Mouse (Mus musculus) stomach, embryonic 16.5 days (tissue): ENCODE measurements around the gene Slc30a9. TPM values are rescaled to one million over a fixed set of nuclear protein-coding genes. Genes with fewer than 3 reads are reported as not detected.
A peak's percentile ranks its signal among the peaks of the same experiment; 100 is the strongest.

Experiments
- ATAC-seq: fragments of 200-750 bp; cut with Nextera tagmentation; 2 replicates; pipeline ENCODE4 v1.8.0; 2017; ENCODE audit warnings: moderate number of reproducible peaks, moderate TSS enrichment; ENCODE audit not compliant: insufficient read depth, low FRiP score
- H3K27ac ChIP-seq: fragments of 300-500 bp; sonication (generic); 2 replicates; pipeline ENCODE4 v1.5.1; 2014; ENCODE audit warnings: low read length
- H3K27me3 ChIP-seq: fragments of 300-500 bp; sonication (generic); 2 replicates; pipeline ENCODE4 v1.6.1; 2014; ENCODE audit warnings: low read length, control low read depth, mixed read lengths; ENCODE audit not compliant: control insufficient read depth, insufficient read depth
- H3K36me3 ChIP-seq: fragments of 300-500 bp; sonication (generic); 2 replicates; pipeline ENCODE4 v1.6.1; 2014; ENCODE audit warnings: low read length; ENCODE audit not compliant: control insufficient read depth, insufficient read depth
- H3K4me1 ChIP-seq: fragments of 300-500 bp; sonication (generic); 2 replicates; pipeline ENCODE4 v1.6.1; 2014; ENCODE audit warnings: low read length, control low read depth, mixed read lengths; ENCODE audit not compliant: control insufficient read depth, insufficient read depth
- H3K4me2 ChIP-seq: fragments of 300-500 bp; sonication (generic); 2 replicates; pipeline ENCODE4 v1.6.1; 2014; ENCODE audit warnings: low read depth, low read length, mixed read lengths
- H3K4me3 ChIP-seq: fragments of 300-500 bp; sonication (generic); replicated peaks from 2 replicates; pipeline ENCODE4 v1.5.1; 2014; ENCODE audit warnings: mild to moderate bottlenecking, low read length
- H3K9ac ChIP-seq: fragments of 300-500 bp; sonication (generic); 2 replicates; pipeline ENCODE4 v1.6.1; 2014; ENCODE audit warnings: low read length
- H3K9me3 ChIP-seq: fragments of 300-500 bp; sonication (generic); replicated peaks from 2 replicates; pipeline ENCODE4 v1.6.1; 2016; ENCODE audit warnings: low read length, control low read depth; ENCODE audit not compliant: control insufficient read depth
- WGBS: fragments of 180-500 bp; shearing (Covaris S2); extraction: QIAGEN DNeasy Blood & Tissue Kit; methylation state at CpG from one replicate; pipeline ENCODE4 v1.1.7; 2014; 5-methylcytosine and 5-hydroxymethylcytosine counted together
- polyA plus RNA-seq: library from polyadenylated mRNA; unstranded; fragments of >200 nt; fragmentation: Nextera tagmentation; extraction: Ambion mirVana; gene quantifications from 2 replicates; pipeline ENCODE4 v1.2.1, GENCODE M21; 2015

Slc30a9 gene
- 76.7 and 81.1 TPM in 2 replicates for polyA plus RNA-seq

DNA sequence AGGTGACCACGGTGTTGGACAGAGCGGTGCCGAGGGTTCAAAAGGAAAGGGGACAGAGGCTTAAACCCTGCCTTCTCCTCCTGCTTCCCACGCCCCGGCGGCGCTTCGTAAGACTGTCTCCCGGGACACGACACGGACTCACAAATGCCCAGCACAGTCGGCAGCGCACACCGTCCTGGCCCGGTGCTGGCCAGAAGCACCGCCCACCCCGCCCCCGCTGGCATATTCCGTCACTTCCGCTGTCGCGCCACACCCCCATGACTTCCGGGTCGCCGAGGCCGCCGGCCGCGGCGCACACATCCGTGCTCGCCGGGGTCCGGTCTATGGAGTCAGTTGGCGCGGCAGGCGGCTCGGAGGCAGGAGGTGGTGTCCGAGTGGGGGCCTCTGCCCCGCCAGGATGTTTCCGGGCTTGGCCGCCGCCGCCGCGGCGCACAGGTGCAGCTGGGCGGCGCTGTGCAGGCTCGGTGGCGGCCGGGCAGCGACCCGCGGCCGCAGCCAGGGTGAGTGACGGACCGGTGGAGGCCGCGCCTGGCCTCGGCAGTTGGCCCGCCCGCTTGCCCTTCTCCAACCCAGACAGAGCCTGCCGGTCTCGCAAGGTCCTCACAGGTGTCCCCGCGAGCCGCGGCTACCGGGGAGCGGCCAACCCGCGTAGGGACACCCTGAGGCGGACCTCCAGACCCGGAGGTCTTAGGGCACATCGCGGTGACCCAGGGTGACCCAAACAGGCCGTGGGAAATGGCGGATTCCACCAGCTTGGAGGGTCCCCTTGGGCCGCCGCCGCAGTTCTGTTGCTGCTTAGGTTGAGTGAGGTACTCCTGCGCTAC lies at the start of gene Slc30a9:
Gene Slc30a9 (plus strand): TSS at position 258 of the 824 bp plus-strand sequence.
- peak within 1 kb of the TSS; percentile 78 for H3K4me2 ChIP-seq
- under 1% methylated on average over 83 of the region's 83 CpGs for WGBS

DNA sequence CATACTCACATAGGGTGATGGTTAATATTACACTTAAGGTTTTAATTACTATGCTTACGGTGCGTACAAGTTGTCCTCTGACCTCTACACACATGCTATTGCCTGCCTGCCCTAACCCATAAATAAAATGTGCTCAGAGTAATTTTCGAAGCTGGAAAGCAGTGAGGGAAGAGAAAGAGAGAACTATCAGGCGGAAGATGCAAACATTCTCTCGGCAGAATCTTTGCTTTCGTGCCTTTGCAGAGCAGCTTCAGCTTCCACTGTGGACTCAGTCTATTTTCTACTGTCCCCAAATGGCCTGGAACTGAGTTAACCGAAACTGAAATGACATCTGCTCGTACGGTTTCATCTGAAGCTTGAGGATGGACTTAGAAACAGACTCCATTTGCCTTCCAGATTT lies 48.3 kb upstream of the Slc30a9 start:
- H3K9ac ChIP-seq: no peak overlapping the region
- H3K9me3 ChIP-seq: no peaks in the 10 kb centered on the region
- H3K4me1 ChIP-seq: peaks cover 10% of the 10 kb centered on the region; the same call in 1 of the 2 replicates
- no peak overlapping the region for H3K27ac ChIP-seq
- no peak overlapping the region for H3K4me3 ChIP-seq
- WGBS: 86% methylated on average over 9 of the region's 9 CpGs
- no peaks in the 10 kb centered on the region for H3K27me3 ChIP-seq
- no peaks in the 10 kb centered on the region for H3K36me3 ChIP-seq
- no peak for ATAC-seq
- no peak overlapping the region for H3K4me2 ChIP-seq

More for the DNA sequence above, at the start of gene Slc30a9:
- Histone ChIP-seq H3K27ac (peak within 1 kb of the TSS; percentile 72), H3K4me3 (peak within 1 kb of the TSS; percentile 97), H3K36me3 (no peaks in the 10 kb centered on the region), H3K4me1 (peaks cover 4% of the 10 kb centered on the region), H3K9ac (peak within 1 kb of the TSS; percentile 94), H3K27me3 (no peaks in the 10 kb centered on the region), H3K9me3 (no peaks in the 10 kb centered on the region)
- peak; percentile 98 for ATAC-seq

DNA sequence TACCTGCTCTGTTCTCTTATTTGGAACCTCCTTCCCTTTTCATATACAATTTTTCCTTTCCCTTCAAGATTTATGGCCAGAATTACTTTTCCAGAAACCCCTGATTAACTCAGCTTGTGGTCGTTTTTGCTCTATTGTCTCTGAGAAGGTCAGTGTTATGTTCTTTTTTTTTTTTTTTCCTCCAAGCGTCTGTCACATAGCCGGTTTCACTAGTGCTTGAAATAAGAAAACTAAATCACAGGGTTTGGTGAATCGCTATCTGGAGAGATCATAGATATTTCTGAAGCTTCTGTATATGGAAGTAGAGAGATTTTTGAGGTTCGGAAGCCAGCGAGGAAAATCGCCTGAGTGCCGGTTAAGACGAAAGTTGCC lies 46.6 kb upstream of the Slc30a9 start:
- H3K9me3 ChIP-seq: no peaks in the 10 kb centered on the region
- H3K4me3 ChIP-seq: peak overlapping the region; percentile 84
- peak overlapping the region; percentile 98 for H3K27ac ChIP-seq
- peak overlapping the region; percentile 70 for H3K9ac ChIP-seq
- ATAC-seq: no peak
- H3K4me1 ChIP-seq: peaks cover 10% of the 10 kb centered on the region; the same call in 1 of the 2 replicates
- WGBS: 0% methylated on average over 9 of the region's 9 CpGs
- no peaks in the 10 kb centered on the region for H3K27me3 ChIP-seq
- H3K4me2 ChIP-seq: peak overlapping the region; percentile 66
- H3K36me3 ChIP-seq: 0 out of 2 replicates have a peak, but pooled peaks cover 6% of the 10 kb centered on the region

DNA sequence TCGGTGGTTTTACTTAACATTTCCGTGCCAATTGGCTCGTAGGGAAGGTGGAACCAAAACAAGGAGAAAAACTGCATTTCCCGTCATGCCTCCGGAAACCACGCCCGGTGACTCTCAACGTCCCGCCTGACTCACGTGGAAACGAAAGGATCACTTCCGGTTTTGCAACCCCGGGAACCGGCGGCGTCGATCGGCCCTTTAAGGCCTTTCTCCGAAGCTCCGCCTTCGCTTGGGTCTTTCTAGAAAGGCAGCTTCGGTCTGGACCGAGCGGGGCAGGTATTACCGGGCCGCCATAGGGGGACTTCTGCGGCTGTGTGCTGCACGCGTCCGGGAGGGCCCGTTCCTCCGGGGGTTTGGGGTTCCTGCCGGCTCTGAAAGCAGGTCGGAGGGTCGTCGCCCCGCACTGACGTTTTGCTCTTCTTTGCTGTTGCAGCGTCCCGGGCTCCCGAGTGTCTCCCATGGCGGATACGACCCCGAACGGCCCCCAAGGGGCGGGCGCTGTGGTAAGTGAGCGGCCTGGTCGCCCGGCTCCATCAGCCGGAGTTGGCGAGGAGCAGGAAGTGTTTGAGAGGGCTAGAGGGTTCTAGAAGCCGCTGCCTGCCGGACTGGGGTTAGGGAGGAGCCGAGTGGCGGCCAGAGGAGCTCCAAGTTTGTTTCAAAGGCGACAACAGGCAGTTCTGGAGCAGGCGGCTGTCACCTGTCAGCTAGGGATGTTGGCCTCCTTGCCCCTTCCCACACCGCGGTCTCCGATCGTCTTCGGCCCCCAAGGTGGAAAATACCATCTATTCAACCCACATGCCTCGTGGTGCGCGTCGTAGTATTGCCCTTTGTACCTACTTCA lies 46.0 kb upstream of the Slc30a9 start, which contains the start of gene Tmem33:
Gene Tmem33 (plus strand): TSS at position 35 of the 841 bp plus-strand sequence.
- Histone ChIP-seq H3K4me2 (peak within 1 kb of the TSS; percentile 71), H3K4me1 (peaks cover 10% of the 10 kb centered on the region; the same call in 1 of the 2 replicates), H3K9ac (peak within 1 kb of the TSS; percentile 82), H3K36me3 (peaks cover 12% of the 10 kb centered on the region), H3K9me3 (no peaks in the 10 kb centered on the region), H3K4me3 (peak within 1 kb of the TSS; percentile 84), H3K27ac (peak within 1 kb of the TSS; percentile 98), H3K27me3 (no peaks in the 10 kb centered on the region)
- WGBS: under 1% methylated on average over 67 of the region's 67 CpGs
- ATAC-seq: peak; percentile 90

DNA sequence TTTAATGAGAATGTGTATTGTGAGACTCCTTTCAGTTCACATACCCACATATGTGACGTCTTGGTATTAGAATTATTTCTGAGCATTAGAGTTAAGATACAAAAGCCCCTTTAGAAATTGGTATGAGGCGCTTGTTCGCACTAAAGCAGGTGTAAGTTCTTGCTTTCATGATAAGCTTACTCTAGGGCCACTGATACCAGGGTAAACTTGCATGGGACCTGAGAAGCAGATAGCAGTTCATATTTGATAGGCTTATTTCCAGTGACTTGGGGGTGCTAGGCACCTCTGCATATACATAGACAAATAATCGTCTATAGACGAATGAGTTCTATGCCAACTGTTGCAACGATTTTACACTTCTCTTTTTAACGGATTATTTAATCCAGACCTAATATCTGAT lies 43.8 kb upstream of the Slc30a9 start:
- Histone ChIP-seq H3K36me3 (peaks cover 21% of the 10 kb centered on the region), H3K4me3 (no peak overlapping the region), H3K4me1 (peaks cover 10% of the 10 kb centered on the region; the same call in 1 of the 2 replicates), H3K27me3 (no peaks in the 10 kb centered on the region), H3K4me2 (no peak overlapping the region), H3K9me3 (no peaks in the 10 kb centered on the region), H3K27ac (no peak overlapping the region), H3K9ac (no peak overlapping the region)
- WGBS: 86% methylated on average over 7 of the region's 7 CpGs
- no peak for ATAC-seq

DNA sequence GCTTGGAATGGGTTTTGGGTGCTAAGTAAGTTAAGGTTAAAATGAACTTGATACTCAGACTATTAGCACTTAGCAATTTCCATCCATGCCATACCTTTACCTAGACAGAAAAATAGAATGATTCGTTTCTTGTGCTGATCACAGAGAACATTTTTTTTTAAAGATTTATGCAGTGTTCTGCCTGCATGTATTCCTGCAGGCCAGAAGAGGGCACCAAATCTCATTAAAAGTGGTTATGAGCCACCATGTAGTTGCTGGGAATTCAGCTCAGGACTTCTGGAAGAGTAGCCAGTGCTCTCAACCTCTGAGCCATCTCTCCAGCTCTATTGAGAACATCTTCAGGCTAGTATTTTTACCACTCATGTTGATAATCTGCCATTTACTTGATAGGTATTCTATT lies 40.6 kb upstream of the Slc30a9 start:
- 95% methylated on average over 1 of the region's 1 CpGs for WGBS

DNA sequence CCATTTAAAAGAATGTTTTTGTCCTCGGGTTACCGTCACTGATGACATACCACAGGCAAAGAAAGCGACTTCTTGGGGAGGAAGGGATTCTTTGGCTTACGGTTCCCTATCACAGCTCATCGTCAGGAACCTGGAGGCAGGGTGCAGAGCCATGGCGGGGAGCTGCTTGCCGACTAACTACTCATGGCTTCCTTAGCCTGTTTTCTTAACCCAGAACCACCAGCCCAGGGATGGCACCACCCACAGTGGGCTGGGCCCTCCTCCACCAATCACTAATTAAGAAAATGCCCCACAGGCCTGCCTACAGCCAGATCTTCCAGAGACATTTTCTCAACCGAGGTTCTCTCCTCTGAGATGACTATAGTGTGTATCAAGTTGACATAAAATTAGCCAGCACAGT lies 37.4 kb upstream of the Slc30a9 start:
- H3K36me3 ChIP-seq: peaks cover 25% of the 10 kb centered on the region
- H3K27ac ChIP-seq: no peak overlapping the region
- H3K9ac ChIP-seq: no peak overlapping the region
- no peaks in the 10 kb centered on the region for H3K9me3 ChIP-seq
- H3K4me2 ChIP-seq: no peak overlapping the region
- ATAC-seq: no peak
- H3K4me1 ChIP-seq: no peaks in the 10 kb centered on the region
- no peaks in the 10 kb centered on the region for H3K27me3 ChIP-seq
- no peak overlapping the region for H3K4me3 ChIP-seq
- WGBS: 90% methylated on average over 8 of the region's 8 CpGs

More for the DNA sequence above, 40.6 kb upstream of the Slc30a9 start:
- Histone ChIP-seq H3K4me2 (no peak overlapping the region), H3K4me1 (peaks cover 10% of the 10 kb centered on the region; the same call in 1 of the 2 replicates), H3K4me3 (no peak overlapping the region), H3K27me3 (no peaks in the 10 kb centered on the region), H3K36me3 (peaks cover 25% of the 10 kb centered on the region), H3K27ac (no peak overlapping the region), H3K9ac (no peak overlapping the region), H3K9me3 (no peaks in the 10 kb centered on the region)
- no peak for ATAC-seq

DNA sequence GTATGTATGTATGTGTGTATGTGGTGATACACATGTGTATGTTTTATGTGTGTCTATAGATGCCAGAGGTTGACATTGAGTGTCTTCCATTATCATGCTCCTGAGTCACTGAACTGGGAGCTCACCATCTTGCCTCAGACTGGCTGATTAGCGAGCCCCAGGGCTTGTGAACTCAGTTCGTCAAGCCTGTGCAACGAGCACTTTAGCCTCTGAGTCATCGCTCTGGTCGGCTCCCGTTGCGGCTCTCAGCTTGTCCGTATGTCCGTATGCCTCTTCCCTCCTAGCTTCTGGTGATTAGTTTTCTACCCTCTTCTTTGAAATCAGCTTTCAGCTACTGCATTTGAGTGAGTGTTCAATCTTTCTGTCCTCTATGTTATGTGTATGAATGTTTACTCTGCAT lies 27.3 kb upstream of the Slc30a9 start:
- H3K27ac ChIP-seq: no peak overlapping the region
- no peak for ATAC-seq

More for the DNA sequence above, 27.3 kb upstream of the Slc30a9 start:
- Histone ChIP-seq H3K36me3 (peaks cover 3% of the 10 kb centered on the region; the same call in 1 of the 2 replicates), H3K4me2 (no peak overlapping the region), H3K4me3 (no peak overlapping the region), H3K4me1 (no peaks in the 10 kb centered on the region), H3K9me3 (no peaks in the 10 kb centered on the region), H3K27me3 (no peaks in the 10 kb centered on the region), H3K9ac (no peak overlapping the region)
- 90% methylated on average over 9 of the region's 9 CpGs for WGBS
